Mouse (Mus musculus) left cerebral cortex, adult 18-20 months (tissue): ENCODE measurements around the gene Arl5c. TPM values are rescaled to one million over a fixed set of nuclear protein-coding genes. Genes with fewer than 3 reads are reported as not detected.
"Not testable (repeated sequence)": the region's sequence is repeated elsewhere in the genome, so short reads cannot be mapped to it uniquely, and the experiment has no call there.

Experiments used
- DNase-seq, 2 experiments: peaks; one replicate each; pipeline ENCODE4 v3.0.0; 2021 to 2022; ENCODE audit warnings: low spot score in 2 of 2, mixed read lengths in 1 of 2
- total RNA-seq, 2 experiments: library from RNA; stranded (reverse); gene quantifications; 2 replicates each; pipeline ENCODE4 v1.2.3; 2021

The Arl5c gene
- total RNA-seq, 2 experiments from 2014 or later = 1.4 to 1.9 TPM

DNA sequence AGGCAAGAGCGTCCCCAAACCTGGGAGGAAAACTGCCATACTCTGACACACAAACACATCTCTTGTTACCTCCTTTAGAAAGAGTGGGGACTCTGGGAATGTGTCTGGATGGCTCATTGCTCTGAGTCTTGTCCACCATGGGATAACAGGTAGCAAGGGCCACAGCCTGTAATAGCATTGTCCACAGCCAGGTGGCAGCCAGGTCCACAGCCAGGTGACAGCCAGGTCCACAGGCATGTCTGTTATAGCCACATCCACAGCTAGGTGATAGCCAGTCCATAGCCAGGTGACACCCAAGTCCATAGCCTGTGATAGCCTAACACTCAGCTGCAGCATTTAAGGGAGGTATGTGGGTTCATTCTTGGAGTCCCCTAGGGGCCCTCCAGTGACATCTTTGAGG, 35.1 kb downstream of the Arl5c start:
- no peak for DNase-seq

DNA sequence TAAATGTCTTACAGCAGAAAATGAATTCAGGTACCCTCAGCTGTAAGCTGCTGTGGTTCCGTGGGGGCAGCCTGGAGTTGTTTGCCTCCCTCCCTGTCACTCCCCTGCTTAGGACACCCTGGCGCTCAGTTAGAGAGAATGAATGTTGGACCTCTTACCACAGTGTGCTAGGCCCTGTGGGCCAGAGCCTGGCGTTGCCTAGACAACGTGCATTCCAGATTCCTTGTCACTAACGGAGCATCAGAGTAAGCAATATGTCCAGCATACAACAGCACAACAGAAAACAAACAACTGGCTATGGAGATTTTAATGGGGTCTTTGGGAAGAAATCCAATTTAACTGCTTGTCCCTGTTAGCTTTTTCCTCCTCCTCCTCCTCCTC, 36.7 kb downstream of the Arl5c start:
- no peak for DNase-seq

DNA sequence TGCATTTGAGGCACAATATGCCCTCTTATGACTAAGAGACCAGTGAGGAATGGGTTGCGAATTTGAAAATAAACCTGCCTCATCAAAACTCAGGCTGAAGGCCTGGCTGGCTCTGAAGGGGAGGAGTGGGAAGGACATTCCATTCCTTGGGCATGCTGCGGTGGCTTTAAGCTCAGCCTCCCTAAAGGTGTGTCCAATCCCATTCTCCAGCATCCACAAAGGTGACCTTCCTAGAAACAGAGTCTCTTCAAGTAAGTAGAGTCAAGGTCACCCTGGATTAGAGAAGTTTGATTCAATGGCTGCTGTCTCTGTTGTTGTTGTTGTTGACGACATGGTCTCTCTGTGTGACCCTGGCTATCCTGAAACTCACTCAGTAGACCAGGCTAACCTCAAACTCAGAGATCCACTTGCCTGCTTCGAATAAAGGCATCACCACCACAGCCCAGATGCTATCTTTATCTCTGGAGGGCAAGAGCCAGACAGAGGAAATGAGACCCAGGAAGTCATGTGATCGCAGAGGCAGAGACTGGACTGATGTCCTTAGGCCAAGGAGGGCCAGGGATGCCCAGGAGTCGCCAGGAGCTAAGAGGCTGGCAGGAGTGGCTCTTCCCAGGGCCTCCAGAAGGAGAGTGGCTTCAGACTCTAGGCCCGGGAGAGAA, 37.2 kb downstream of the Arl5c start:
- no peak for DNase-seq

DNA sequence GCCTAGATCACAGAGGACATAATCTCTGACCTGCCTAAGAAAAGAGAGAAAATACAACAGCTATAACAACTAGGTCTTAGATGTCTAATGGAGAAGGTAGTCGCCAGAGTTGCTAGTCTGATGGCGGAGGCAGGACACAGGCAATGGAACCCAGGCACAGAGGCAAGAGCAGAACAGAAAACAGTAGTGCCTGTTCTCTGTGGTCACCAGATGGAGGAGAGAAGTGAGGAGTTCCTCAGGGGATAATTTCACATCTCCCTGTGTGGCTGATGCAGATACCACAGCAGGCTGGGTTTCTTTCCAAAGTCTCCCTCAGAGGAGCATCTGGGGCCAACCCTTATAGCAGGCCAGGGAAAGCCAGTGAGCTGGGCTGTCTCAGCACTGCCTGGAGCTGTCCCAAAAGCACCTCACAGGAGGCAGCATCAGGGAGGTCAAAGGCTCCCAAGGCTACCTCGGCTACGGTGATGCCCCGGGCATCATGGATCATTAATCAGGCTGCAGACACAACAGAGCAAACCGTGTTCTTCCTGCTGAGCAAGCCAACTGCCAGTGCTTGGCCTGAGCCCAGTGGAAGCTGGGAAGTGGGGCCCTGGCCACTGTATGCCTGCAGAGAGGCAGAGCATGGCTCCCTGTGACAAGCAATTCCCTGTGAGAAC, 38.9 kb downstream of the Arl5c start:
- no peak for DNase-seq

DNA sequence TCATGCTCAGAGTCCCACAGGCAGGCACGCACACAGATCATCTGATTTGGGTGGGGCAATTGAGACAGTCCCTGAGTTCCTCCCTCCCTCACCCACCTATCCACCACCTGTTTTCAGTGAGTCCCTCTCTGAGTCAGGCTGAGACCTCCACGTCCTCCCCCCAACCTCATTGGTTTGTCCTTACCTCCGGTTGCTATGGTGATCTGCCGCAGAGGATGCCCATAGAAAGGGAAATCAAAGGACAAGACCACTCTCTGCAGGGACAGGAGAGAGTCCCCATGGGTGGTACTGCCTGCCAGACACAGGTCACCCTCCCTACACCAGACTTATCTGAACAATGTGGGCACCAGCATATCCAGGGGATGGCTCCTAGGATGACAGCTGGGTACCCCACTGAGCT, 40.1 kb downstream of the Arl5c start:
- no peak for DNase-seq

DNA sequence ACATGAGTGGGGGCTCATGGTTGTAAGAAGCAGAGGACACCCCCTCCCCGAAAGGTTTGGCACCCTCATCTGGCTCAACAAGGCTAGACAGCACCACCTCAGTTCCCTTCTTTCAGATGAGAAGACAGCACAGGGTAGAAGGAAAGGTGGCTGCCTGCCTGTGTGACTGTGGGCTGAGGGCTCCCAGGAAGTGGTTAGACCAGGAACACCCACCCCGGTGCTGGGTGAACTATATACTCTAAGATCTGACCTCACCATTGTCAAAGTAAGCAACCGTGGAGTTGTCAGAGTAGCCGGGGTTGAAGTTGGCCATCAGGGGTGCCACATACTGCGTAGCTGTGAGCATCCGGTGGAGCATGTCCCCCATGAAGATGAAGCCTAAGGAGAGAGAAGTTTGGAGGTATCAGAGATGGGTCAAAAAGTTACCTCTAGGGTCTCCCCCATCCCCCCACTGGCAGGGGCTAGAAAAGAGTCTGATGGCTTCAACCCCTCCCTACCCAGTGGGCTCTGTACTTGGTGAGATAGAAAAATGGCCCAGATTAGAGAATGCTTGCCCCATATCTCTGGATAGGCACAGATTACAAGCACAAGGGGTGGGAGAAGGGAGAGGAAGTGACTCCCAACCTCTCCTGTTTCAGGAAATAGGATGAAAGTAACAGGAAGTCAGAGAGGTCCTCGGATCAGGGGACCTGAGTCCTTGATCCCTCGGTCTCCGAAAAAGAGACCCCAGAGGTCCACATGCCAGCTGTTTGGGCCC, 40.7 kb downstream of the Arl5c start:
- DNase-seq = no peak

DNA sequence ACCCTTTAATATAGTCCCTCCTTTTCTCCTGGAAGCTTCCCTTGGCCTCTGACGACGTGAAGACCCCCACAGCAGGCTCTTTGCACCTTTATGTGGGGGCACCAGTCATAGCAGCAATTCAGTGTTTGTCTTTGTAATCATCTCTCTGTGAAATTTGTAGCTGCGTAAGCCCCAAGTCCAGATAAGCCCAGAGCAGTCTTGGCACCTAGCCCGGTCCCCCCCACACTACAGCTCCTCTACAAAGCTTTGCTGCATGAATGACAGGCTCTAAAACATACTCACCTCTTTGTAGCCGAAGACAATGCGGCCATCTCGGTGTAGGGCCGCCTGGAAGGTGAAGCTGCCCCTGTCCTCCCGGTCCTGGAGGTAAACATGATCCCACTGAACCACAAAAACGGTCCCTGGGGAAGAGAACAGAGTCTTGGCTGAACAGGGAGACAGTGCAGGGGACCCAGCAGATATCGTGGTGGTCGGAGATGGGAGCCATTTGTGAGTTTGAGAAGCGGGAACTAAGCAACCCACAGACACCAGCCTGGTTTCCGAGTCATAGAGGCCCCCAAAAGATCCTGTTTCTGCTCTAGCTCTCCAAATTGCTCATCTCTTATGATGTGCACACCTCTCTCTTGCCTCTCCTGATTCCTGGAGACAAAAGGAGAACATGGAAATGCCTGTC, 41.4 kb downstream of the Arl5c start:
- no peak for DNase-seq

DNA sequence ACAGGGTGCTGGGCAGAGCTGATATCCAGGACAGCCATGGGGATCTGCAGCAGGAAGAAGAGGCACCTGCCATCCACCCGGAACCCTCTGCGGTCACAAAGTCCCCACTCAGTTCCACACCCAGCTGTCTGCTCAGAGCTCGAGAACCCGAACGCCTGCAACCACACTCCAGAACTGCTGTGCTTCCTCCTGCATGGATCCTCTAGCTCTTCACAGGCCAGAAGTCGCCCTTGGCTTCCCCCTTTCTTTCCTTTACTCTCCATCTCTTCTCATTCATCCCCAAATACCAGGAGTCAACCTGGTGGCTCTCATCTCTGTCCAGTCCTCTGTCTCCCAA, 42.1 kb downstream of the Arl5c start:
- DNase-seq = no peak

DNA sequence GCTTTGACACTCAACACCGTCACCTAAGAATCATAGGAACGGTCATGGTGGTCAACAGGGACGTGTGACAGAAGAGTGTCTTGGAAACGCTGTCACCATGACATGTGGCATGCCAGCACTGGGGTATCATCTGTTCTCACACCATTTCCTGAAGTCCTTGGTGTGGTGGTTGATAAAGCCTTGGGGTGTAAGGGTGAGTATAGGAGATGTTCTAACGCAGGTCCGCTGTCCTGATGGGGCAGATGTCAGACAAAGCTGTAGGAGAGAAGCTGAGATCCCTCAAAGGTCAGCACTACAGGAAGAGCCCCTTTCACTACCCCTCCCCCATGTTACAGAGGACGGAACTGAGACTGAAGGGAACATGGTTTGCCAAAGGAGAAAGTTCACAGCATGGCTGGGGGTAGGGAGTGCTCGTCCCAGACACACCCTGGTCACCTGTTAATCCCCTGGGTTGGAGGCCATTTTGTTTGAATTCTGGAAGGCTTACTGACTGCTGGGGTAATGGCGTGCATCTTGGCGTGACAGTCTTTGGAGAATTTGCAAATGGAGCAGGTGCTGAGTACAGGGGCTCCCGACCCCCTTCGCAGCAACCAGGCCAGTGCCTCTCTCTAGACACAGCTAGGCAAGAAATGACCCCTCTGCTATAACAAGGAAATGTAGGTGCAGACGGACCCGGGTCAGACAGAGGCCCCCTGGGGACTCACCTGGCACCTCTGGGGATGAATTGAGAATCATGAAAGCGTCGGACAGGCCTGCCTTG, 42.6 kb downstream of the Arl5c start:
- DNase-seq = no peak

DNA sequence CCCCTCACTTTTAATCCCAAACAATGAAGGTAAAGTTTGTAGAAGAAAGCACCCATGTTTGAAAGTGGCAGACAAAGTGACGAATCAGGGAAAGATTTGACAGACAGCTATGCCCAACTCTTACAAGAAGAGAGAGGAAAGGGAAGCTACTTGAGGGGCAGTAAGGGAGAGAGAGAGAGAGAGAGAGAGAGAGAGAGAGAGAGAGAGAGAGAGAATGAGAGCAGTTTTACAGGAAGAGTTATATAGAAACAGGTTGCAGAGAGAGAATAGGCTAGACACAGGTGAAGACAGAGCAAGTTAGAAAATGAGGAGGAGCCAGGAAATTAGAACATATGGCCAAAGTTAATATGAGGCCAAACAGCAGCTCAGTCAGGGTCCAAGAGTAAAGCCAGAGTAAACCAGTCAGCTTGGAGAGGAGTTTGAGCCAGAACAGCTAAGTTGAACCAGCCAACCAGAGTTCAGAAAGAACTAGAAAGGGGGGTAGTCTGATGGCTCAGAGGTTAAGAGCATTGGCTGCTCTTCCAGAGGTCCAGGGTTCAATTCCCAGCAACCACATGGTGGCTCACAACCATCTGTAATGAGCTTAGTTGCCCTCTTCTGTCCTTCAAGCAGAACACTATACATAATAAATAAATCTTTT, 43.5 kb downstream of the Arl5c start:
- no peak for DNase-seq

DNA sequence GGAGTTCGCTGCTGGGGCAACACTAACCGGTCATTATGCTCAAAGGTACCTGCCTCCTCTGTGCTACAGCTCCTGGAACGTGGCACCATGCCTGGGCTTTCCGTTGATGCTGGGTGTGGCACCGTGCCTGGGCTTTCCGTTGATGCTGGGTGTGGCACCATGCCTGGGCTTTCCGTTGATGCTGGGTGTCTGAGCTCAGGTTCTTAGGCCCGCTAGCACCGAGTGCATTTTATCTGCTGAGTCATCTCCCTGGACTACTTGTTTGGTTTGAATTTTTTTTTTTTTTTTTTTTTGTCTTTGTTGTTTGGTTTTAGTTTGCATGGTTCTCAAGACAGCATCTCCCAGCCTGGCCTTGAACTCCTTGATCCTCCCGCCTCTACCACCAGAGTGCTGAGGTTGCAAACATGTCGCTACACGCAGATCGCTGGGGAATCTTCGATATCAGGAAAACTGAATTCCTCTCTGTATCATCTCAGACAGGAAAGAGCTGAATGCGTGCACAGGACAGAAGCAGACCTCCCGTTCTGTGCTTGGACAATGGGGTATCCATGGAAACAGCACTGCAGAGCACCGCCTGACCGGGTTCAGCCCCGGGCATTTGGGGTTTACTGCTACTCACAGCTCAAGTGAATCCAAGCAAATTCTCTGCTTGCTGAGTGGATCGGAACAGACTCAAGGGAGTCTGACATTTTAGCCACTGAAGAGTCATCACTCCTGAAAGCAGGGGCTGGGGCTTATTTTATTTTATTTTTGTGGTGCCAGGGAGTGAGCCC, 46.1 kb downstream of the Arl5c start:
- DNase-seq = no peak

DNA sequence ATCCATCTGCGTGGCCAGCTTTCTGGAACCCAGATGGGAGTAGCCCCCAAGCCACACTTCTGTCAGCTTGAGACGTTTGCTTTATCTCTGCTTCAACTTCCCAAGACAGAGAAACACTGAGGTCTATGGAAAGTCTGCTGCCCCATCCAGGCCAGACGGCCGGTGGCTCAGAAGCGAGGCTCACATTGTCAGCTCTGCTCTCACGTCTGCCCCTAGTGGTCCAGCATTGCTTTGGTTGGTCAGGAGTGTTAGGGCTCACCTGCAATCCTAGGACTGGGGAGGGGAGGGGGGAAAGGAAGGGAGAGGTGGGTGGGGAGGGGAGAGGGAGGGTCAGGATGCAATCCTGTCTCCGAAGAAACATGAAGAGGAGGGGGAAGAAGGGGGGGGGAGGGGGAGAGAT, 48.6 kb downstream of the Arl5c start:
- peak; percentile 33 to 40 for DNase-seq

DNA sequence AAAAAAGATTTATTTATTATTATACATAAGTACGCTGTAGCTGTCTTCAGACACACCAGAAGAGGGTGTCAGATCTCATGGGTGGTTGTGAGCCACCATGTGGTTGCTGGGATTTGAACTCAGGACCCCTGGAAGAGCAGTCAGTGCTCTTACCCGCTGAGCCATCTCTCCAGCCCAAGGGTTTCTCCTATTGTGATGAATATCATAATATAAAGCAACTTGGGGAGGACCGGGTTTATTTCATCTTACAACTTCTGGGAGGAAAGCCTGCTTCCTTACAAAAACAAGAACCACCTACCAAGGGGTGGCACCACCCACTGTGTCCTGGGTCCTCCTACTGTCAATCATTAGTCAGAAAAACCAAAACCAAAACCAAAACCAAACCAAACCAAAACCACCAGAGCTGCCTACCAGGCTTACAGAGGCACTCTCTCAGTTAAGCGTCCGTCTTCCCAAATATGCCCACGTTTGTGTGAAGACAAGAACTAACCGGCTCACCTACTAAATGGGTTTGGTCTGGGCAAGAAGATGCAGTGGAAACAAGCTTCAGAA, 50.2 kb downstream of the Arl5c start:
- not testable (repeated sequence) for DNase-seq

DNA sequence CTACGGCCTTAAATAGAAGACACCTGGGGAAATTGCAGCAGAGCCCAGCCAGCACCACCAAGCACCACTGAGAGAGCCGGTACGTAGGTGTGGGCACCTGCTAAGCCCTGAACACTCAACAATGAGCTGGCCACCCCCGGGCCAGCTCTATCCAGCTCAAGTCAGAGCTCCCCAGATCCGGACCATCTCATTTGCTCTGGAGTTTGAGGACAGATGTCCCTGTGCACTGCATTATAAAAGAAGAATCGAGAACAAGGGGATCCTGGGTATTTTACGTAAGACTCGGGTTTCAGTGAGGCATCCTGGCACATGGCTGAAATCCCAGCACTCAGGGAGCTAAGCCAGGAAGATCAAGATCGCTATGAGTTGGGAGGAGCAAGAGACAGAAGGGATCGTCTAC, 51.0 kb downstream of the Arl5c start:
- DNase-seq = peak; percentile 36 to 50

DNA sequence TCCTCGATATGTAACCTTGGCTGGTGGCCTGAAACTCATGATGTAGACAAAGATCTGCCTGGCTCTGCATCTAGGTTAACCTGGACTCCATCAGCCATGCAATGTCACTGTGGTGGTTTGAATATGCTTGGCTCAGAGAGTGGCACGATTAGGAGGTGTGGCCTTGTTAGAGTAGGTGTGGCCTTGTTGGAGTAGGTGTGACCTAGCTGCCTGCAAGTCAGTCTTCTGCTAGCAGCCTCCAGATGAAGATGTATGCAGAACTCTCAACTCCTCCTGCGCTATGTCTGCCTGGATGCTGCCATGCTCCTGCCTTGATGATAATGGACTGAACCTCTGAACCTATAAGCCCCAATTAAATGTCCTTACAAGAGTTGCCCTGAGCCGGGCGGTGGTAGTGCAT, 52.7 kb downstream of the Arl5c start:
- no peak for DNase-seq

DNA sequence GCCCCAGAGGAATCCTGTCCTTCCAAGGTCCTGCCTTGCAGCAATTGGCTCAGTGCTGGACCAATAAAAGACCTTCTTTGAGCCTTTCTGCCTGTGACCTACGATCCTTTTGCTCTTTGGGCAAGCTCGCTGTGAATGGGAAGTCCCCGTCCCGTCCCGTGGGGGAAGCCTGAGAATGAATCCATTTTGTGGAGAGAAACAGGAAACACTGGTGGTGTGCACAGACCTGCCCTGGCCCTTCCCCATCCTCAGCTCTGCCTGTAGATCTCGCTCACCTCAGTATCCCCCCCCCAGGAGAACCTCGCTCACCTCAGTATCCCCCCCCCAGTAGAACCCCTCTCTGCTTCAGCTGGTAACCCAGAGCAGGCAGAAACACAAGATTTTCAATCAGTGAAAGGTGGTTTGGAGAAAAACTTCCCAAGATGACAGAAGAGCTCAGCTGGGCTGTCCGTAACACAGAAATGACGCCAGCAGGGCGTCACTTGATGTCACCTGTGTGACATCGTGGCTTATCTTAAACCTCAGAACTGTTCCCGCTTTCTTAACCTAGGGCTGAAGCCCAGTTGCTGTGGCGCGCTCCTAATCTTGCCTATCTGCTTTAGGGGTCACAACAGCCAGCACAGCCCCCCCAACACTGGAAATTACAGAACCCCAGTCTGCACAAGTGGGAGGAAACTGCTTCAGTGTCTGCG, 53.4 kb downstream of the Arl5c start:
- no peak for DNase-seq
